Mouse (Mus musculus): ENCODE data around the gene Utp11. TPM values are rescaled to one million over a fixed set of nuclear protein-coding genes. Genes with fewer than 3 reads are reported as not detected.
A peak's percentile ranks its signal among the peaks of the same experiment; 100 is the strongest.

Utp11 gene
- polyA plus RNA-seq, 1 experiment: 29.7 TPM

DNA sequence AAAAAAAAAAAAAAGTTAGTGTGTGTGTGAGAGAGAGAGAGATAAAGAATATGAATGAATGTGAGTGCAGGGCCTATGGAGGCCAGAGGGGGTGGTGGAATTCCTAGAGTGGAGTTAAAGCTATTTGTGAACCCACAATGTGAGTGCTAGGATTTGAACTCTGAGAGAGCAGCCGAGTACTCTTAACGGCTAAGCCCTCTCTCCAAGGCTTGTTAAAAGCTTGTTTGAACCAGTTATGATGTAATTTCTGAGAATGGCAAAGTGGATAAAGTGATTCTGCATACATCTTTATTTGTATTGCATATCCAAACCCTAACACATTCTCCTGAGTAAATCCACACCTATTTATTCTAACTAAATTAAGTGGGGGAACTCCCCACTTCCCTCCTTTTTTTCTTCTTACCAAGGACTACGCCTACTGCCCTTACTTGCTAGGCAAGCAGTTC lies 961 bp downstream of the Utp11 start:
- peak overlapping the region; percentile 73 for H3ac ChIP-seq (ENCODE audit: control insufficient read depth, insufficient read length, low read depth)
- H3K79me2 ChIP-seq (ENCODE audit: control insufficient read depth, insufficient read depth): peaks cover 60% of the 10 kb centered on the region
- peak overlapping the region; percentile 85 for H3K4me3 ChIP-seq (ENCODE audit: insufficient read depth, poor library complexity, severe bottlenecking)
- no peak for TF ChIP-seq CEBPB (IDR thresholded peaks at IDR 0.05; ENCODE audit: low read depth)
- TF ChIP-seq MYOD1 (IDR thresholded peaks at IDR 0.05; ENCODE audit: control insufficient read depth, insufficient read length, low read depth): no peak
- no peak for TF ChIP-seq MAX (IDR thresholded peaks at IDR 0.05)
- TF ChIP-seq MYOG (IDR thresholded peaks at IDR 0.05; ENCODE audit: control insufficient read depth, extremely low read depth, insufficient read length): no peak
- TF ChIP-seq FOSL1 (IDR thresholded peaks at IDR 0.05; ENCODE audit: insufficient read depth, low read length, poor library complexity, severe bottlenecking): no peak
- H3K79me3 ChIP-seq (ENCODE audit: low read depth): peaks cover 42% of the 10 kb centered on the region
- H3K36me3 ChIP-seq (ENCODE audit: control insufficient read depth, insufficient read depth): peaks cover 24% of the 10 kb centered on the region
- no peaks in the 10 kb centered on the region for H3K27me3 ChIP-seq (ENCODE audit: control insufficient read depth, insufficient read depth, insufficient read length)

DNA sequence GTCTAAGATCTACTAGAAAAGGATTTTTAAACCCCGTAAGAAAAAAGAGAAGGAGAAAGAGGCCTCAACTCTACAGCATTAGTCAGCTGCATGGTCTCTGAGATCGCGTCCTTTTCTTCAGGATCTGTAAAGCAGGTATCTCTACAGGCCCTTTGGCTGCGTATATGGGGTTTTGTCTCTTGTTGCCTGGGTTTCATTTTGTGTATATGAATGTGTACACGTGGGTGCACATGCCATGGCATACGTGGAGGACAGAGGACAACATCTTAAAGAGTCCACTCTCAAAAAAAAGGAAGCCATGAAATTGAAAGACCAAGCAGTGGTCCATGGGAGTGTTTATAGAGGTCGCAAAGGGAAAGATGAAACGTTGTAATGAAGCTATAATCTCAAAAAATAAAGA lies 1.9 kb downstream of the Utp11 start:
- TF ChIP-seq CEBPB (IDR thresholded peaks at IDR 0.05; ENCODE audit: low read depth): no peak
- no peak for TF ChIP-seq MYOD1 (IDR thresholded peaks at IDR 0.05; ENCODE audit: control insufficient read depth, insufficient read length, low read depth)
- no peak for TF ChIP-seq FOSL1 (IDR thresholded peaks at IDR 0.05; ENCODE audit: insufficient read depth, low read length, poor library complexity, severe bottlenecking)
- TF ChIP-seq CTCF (IDR thresholded peaks at IDR 0.05; ENCODE audit: control insufficient read depth, insufficient read depth, insufficient read length): no peak
- no peak for TF ChIP-seq MYOG (IDR thresholded peaks at IDR 0.05; ENCODE audit: control insufficient read depth, extremely low read depth, insufficient read length)
- no peaks in the 10 kb centered on the region for H3K27me3 ChIP-seq (ENCODE audit: control insufficient read depth, insufficient read depth, insufficient read length)
- H3K79me2 ChIP-seq (ENCODE audit: control insufficient read depth, insufficient read depth): peaks cover 70% of the 10 kb centered on the region
- H3ac ChIP-seq (ENCODE audit: control insufficient read depth, insufficient read length, low read depth): no peak overlapping the region
- peaks cover 44% of the 10 kb centered on the region for H3K79me3 ChIP-seq (ENCODE audit: low read depth)
- H3K36me3 ChIP-seq (ENCODE audit: control insufficient read depth, insufficient read depth): peaks cover 33% of the 10 kb centered on the region
- H3K4me3 ChIP-seq (ENCODE audit: insufficient read depth, poor library complexity, severe bottlenecking): peak overlapping the region; percentile 85

DNA sequence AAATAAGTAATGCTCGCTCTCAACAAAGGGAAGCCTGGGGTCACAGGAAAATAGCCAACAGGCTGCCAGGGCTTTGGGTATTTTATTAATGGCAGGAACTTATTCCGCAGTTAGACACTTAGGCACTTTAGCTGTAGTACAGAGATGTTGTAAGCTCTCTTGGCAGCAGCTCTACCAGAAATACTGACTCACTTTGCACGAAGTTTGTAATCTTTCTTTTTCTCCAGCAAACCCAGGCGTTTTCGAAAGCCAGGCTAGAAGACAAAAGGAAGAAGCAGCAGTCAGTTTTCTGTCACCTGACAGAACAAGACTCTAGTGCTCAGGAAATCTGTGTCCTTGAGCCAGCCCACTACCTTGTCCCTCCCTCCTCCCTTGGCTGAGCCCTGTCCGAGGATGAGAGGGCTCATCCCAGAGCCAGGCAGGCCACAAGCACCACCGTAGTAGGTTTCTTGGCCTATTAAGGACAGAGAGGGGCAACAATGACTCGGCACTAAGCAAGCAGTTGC lies 7.5 kb downstream of the Utp11 start:
- H3K27me3 ChIP-seq (ENCODE audit: control insufficient read depth, insufficient read depth, insufficient read length): no peaks in the 10 kb centered on the region
- H3ac ChIP-seq (ENCODE audit: control insufficient read depth, insufficient read length, low read depth): no peak overlapping the region
- TF ChIP-seq FOSL1 (IDR thresholded peaks at IDR 0.05; ENCODE audit: insufficient read depth, low read length, poor library complexity, severe bottlenecking): no peak
- TF ChIP-seq MAX (IDR thresholded peaks at IDR 0.05): no peak
- no peak for TF ChIP-seq MYOG (IDR thresholded peaks at IDR 0.05; ENCODE audit: control insufficient read depth, extremely low read depth, insufficient read length)
- no peak for TF ChIP-seq MYOD1 (IDR thresholded peaks at IDR 0.05; ENCODE audit: control insufficient read depth, insufficient read length, low read depth)
- TF ChIP-seq CEBPB (IDR thresholded peaks at IDR 0.05; ENCODE audit: low read depth): no peak
- TF ChIP-seq CTCF (IDR thresholded peaks at IDR 0.05; ENCODE audit: control insufficient read depth, insufficient read depth, insufficient read length): no peak
- peaks cover 22% of the 10 kb centered on the region for H3K79me3 ChIP-seq (ENCODE audit: low read depth)
- peaks cover 52% of the 10 kb centered on the region for H3K79me2 ChIP-seq (ENCODE audit: control insufficient read depth, insufficient read depth)
- H3K4me3 ChIP-seq (ENCODE audit: insufficient read depth, poor library complexity, severe bottlenecking): no peak overlapping the region
- H3K36me3 ChIP-seq (ENCODE audit: control insufficient read depth, insufficient read depth): peaks cover 78% of the 10 kb centered on the region

DNA sequence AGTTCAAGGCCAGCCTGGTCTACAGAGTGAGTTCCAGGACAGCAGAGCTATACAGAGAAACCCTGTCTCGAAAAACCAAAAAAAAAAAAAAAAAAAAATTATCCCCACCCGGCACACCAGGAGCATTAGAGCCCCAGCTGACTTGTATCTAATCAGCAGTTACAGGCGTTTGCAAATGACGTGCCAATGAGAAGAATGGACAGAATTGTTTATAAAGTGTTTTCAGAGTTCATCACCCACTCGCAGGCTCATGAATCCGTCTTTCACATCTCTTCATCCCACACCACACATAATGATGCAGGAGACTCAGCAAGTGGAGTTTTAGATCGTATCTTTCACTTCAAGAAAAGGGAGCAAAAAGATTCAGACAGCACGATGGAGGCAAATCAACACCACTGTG lies 7.9 kb downstream of the Utp11 start:
- Histone ChIP-seq H3K27me3 (ENCODE audit: control insufficient read depth, insufficient read depth, insufficient read length) (no peaks in the 10 kb centered on the region), H3K79me2 (ENCODE audit: control insufficient read depth, insufficient read depth) (peaks cover 47% of the 10 kb centered on the region), H3K79me3 (ENCODE audit: low read depth) (peaks cover 20% of the 10 kb centered on the region), H3K4me3 (ENCODE audit: insufficient read depth, poor library complexity, severe bottlenecking) (no peak overlapping the region), H3ac (ENCODE audit: control insufficient read depth, insufficient read length, low read depth) (no peak overlapping the region), H3K36me3 (ENCODE audit: control insufficient read depth, insufficient read depth) (peaks cover 80% of the 10 kb centered on the region)
- TF ChIP-seq MAX (IDR thresholded peaks at IDR 0.05) (no peak), CEBPB (IDR thresholded peaks at IDR 0.05; ENCODE audit: low read depth) (no peak), MYOG (IDR thresholded peaks at IDR 0.05; ENCODE audit: control insufficient read depth, extremely low read depth, insufficient read length) (no peak), CTCF (IDR thresholded peaks at IDR 0.05; ENCODE audit: control insufficient read depth, insufficient read depth, insufficient read length) (no peak), USF1 (IDR thresholded peaks at IDR 0.05; ENCODE audit: low read depth) (no peak), MYOD1 (IDR thresholded peaks at IDR 0.05; ENCODE audit: control insufficient read depth, insufficient read length, low read depth) (no peak), FOSL1 (IDR thresholded peaks at IDR 0.05; ENCODE audit: insufficient read depth, low read length, poor library complexity, severe bottlenecking) (no peak)

DNA sequence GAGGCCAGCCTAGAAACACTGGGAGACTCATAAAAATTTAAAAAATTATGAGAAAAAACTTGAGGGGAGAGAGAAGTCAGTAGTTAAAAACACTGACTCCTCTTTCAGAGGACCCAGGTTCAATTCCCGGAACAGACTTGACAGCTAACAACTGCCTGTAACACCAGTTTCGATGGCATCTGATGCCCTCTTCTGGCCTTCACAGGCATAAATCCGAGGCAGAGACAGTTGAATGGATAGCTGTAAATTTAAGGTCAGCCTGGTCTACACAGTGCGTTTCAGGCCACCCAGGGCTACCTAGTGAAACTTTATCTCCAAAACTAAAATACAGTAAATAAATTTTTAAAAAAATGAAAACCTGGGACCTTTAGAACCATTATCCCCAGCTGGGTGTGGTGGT lies 8.4 kb downstream of the Utp11 start:
- Histone ChIP-seq H3K79me2 (ENCODE audit: control insufficient read depth, insufficient read depth) (peaks cover 43% of the 10 kb centered on the region), H3K4me3 (ENCODE audit: insufficient read depth, poor library complexity, severe bottlenecking) (no peak overlapping the region), H3ac (ENCODE audit: control insufficient read depth, insufficient read length, low read depth) (no peak overlapping the region), H3K27me3 (ENCODE audit: control insufficient read depth, insufficient read depth, insufficient read length) (no peaks in the 10 kb centered on the region), H3K36me3 (ENCODE audit: control insufficient read depth, insufficient read depth) (peaks cover 85% of the 10 kb centered on the region), H3K79me3 (ENCODE audit: low read depth) (peaks cover 17% of the 10 kb centered on the region)
- TF ChIP-seq MYOD1 (IDR thresholded peaks at IDR 0.05; ENCODE audit: control insufficient read depth, insufficient read length, low read depth) (no peak), FOSL1 (IDR thresholded peaks at IDR 0.05; ENCODE audit: insufficient read depth, low read length, poor library complexity, severe bottlenecking) (no peak), CTCF (IDR thresholded peaks at IDR 0.05; ENCODE audit: control insufficient read depth, insufficient read depth, insufficient read length) (no peak), CEBPB (IDR thresholded peaks at IDR 0.05; ENCODE audit: low read depth) (no peak), MAX (IDR thresholded peaks at IDR 0.05) (no peak), MYOG (IDR thresholded peaks at IDR 0.05; ENCODE audit: control insufficient read depth, extremely low read depth, insufficient read length) (no peak)

DNA sequence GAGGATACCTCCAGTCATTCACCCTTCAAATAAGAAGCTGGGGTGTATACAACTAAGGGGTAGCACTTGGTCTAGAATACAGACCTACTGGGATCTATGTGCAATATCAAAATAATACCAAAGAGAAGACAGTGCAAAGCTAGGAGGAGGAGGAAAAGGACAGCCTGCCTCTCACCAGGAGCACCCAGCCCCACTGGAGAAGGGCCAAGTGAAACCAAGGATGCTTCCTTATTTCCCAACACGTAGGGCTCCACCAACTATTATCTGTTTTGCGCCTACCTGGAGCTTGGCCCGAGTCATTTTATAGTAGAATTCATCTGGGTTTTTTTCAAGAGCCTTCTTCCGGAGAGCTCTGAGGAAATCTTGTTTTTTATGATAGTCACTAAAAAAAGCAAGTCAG lies 9.9 kb downstream of the Utp11 start:
- peaks cover 28% of the 10 kb centered on the region for H3K79me2 ChIP-seq (ENCODE audit: control insufficient read depth, insufficient read depth)
- no peak overlapping the region for H3K4me3 ChIP-seq (ENCODE audit: insufficient read depth, poor library complexity, severe bottlenecking)
- TF ChIP-seq USF1 (IDR thresholded peaks at IDR 0.05; ENCODE audit: low read depth) (no peak), CTCF (IDR thresholded peaks at IDR 0.05; ENCODE audit: control insufficient read depth, insufficient read depth, insufficient read length) (no peak), MAX (IDR thresholded peaks at IDR 0.05) (no peak), MYOG (IDR thresholded peaks at IDR 0.05; ENCODE audit: control insufficient read depth, extremely low read depth, insufficient read length) (no peak), MYOD1 (IDR thresholded peaks at IDR 0.05; ENCODE audit: control insufficient read depth, insufficient read length, low read depth) (no peak), FOSL1 (IDR thresholded peaks at IDR 0.05; ENCODE audit: insufficient read depth, low read length, poor library complexity, severe bottlenecking) (no peak), CEBPB (IDR thresholded peaks at IDR 0.05; ENCODE audit: low read depth) (no peak)
- no peak overlapping the region for H3ac ChIP-seq (ENCODE audit: control insufficient read depth, insufficient read length, low read depth)
- H3K79me3 ChIP-seq (ENCODE audit: low read depth): peaks cover 11% of the 10 kb centered on the region
- no peaks in the 10 kb centered on the region for H3K27me3 ChIP-seq (ENCODE audit: control insufficient read depth, insufficient read depth, insufficient read length)
- H3K36me3 ChIP-seq (ENCODE audit: control insufficient read depth, insufficient read depth): peaks cover 97% of the 10 kb centered on the region

All from C2C12 (cell line).